Mouse (Mus musculus): ENCODE data around the gene Idnk.
A peak's percentile ranks its signal among the peaks of the same experiment; 100 is the strongest.

Gene Idnk

GRCm38 (mm10) chr13:58157447-58158098 is at the start of gene Idnk:
Gene Idnk (plus strand): TSS chr13:58157649.
- DNase-seq (ENCODE audit: extremely low read depth, low read depth): peak; percentile 58

- no peak for DNase-seq (ENCODE audit: extremely low read depth, low read depth)
These were observed 46.1 kb upstream of the Idnk start for GRCm38 (mm10) chr13:58111306-58111705.

GRCm38 (mm10) chr13:58112191-58112590 is 45.3 kb upstream of the Idnk start:
- no peak for DNase-seq (ENCODE audit: extremely low read depth, low read depth)

GRCm38 (mm10) chr13:58112601-58113041 is 44.8 kb upstream of the Idnk start:
- no peak for DNase-seq (ENCODE audit: extremely low read depth, low read depth)

GRCm38 (mm10) chr13:58113061-58113900 is 44.2 kb upstream of the Idnk start, which contains the start of gene Klhl3:
Gene Klhl3 (minus strand): TSS chr13:58113592.
- no peak for DNase-seq (ENCODE audit: extremely low read depth, low read depth)

GRCm38 (mm10) chr13:58115227-58115626 is 42.2 kb upstream of the Idnk start:
- DNase-seq (ENCODE audit: extremely low read depth, low read depth): peak; percentile 83

- DNase-seq (ENCODE audit: extremely low read depth, low read depth): no peak
These were observed 40.6 kb upstream of the Idnk start for GRCm38 (mm10) chr13:58116801-58117200.

GRCm38 (mm10) chr13:58117318-58118017 is 40.0 kb upstream of the Idnk start:
- peak; percentile 41 for DNase-seq (ENCODE audit: extremely low read depth, low read depth)

GRCm38 (mm10) chr13:58122786-58123297 is 34.6 kb upstream of the Idnk start:
- no peak for DNase-seq (ENCODE audit: extremely low read depth, low read depth)

GRCm38 (mm10) chr13:58123381-58123780 is 34.1 kb upstream of the Idnk start:
- no peak for DNase-seq (ENCODE audit: extremely low read depth, low read depth)

GRCm38 (mm10) chr13:58124278-58124677 is 33.2 kb upstream of the Idnk start:
- DNase-seq (ENCODE audit: extremely low read depth, low read depth): no peak

- DNase-seq (ENCODE audit: extremely low read depth, low read depth): no peak
These were observed 32.5 kb upstream of the Idnk start for GRCm38 (mm10) chr13:58124989-58125388.

GRCm38 (mm10) chr13:58126126-58126525 is 31.3 kb upstream of the Idnk start:
- peak; percentile 80 for DNase-seq (ENCODE audit: extremely low read depth, low read depth)

GRCm38 (mm10) chr13:58126862-58127765 is 30.3 kb upstream of the Idnk start:
- DNase-seq (ENCODE audit: extremely low read depth, low read depth): peak; percentile 22

- peak; percentile 28 for DNase-seq (ENCODE audit: extremely low read depth, low read depth)
These were observed 29.6 kb upstream of the Idnk start for GRCm38 (mm10) chr13:58127766-58128361.

GRCm38 (mm10) chr13:58128396-58128767 is 29.1 kb upstream of the Idnk start, which contains the start of gene Hnrnpa0:
Gene Hnrnpa0 (minus strand): TSS chr13:58128556.
- peak; percentile 73 for DNase-seq (ENCODE audit: extremely low read depth, low read depth)

- DNase-seq (ENCODE audit: extremely low read depth, low read depth): peak; percentile 91
These were observed 28.4 kb upstream of the Idnk start for GRCm38 (mm10) chr13:58128768-58129671.

- peak; percentile 53 for DNase-seq (ENCODE audit: extremely low read depth, low read depth)
These were observed 27.7 kb upstream of the Idnk start for GRCm38 (mm10) chr13:58129687-58130246.

- no peak for DNase-seq (ENCODE audit: extremely low read depth, low read depth)
These were observed 25.8 kb upstream of the Idnk start for GRCm38 (mm10) chr13:58131692-58132091.
